Mouse (Mus musculus): ENCODE measurements around the gene Stip1.
"Not testable (repeated sequence)": the region's sequence is repeated elsewhere in the genome, so short reads cannot be mapped to it uniquely, and the experiment has no call there.

Stip1 gene

DNA sequence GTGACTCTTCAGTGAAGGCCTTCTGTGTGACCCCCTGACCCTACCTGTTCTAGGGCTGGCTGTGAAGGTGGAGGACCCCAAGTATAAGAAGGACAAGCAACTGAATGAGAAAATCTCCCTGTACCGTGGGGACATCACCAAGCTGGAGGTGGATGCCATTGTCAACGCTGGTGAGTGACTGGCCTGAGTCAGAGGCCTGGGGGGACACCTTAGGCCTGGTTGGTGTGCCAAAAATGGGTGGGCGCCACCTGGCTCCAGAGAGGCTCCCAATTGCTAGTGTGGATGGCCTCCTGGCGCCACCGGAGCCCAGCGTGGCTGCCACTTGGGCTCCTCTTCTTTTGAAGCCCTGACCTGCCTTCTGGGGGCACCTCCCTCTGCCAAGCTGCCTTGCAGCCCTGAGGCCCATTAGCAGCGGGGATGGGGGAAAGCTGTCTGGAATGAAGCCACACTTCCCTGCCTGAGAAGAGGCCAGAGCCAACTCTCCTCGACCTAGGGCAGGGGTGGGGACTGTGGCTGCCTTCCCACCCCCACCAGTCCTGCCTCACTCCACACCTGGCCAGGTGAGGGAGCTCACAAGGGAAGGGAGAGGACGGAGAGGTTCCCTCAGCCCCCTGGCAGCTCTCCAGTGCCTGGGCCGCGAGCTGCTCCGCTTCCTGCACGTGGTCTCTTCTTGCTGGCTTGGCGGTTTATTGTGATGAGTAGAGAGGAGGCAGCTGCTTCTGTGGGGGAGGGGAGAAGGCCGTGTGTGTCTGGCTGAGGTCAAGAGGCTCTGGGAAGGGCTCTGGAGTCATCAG is 26.5 kb upstream of the Stip1 start:
- DNase-seq (ENCODE audit: low spot score in 2 of 2), result no peak

DNA sequence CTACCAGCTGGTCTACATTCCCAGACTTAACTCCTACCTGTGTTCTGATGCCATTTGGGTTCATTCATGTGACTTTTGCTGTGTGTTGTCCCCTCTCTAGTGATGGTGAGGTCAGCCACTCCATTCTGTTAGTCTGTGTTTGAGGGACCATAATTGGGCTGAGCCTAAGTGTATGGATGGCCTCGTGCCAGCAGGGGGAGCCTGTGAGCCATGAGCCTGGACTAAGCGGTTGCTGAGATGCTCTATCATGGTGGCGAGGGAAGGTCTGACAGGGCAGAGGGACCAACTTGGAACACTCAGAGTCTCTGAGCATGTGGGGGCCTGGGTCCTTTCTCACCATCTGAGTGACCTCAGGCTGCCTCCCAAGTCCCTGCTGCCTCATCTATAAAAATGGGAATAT is 24.8 kb upstream of the Stip1 start:
- peak; percentile 76 to 82 for DNase-seq (ENCODE audit: low spot score in 2 of 2)

DNA sequence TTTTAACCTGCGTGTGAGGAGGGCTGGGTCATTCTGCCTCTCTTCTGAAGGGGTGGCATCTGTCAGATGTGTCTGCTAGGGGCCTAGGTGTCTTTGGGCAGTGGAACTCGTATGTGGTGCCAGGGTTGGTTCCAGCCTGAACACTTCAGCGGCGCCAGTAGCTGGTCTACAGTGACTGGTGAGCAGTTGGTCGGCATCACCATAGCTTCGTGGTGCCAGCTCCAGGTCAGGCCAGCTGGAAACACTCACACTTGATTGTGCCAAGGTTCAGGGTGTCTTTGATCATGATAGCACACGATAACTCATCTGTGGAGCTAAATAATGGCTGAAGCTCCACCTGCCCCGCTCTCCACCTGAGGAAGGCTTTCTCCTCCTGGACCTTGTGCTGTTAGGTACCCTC is 23.1 kb upstream of the Stip1 start:
- no peak for DNase-seq (ENCODE audit: low spot score in 2 of 2)

DNA sequence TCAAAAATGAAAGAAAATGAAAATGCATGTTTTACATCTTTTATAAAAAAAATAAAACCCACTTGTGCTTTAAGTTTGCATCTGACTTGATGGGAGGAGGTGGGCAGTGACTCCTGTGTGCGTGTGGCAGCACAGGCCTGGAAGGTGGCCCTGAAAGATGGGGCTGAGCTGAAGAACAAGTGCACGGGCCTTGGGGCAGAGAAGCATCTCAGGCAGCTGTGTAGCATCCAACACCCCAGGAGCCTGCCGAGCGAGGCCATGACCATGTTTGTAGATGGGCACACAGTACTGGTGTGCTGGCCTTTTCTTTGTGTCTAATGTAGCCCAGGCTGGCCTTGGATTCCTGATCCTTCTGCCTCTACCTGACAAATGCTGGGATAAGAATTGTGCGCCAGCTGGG is 22.3 kb upstream of the Stip1 start:
- DNase-seq (ENCODE audit: low spot score in 2 of 2), result no peak

DNA sequence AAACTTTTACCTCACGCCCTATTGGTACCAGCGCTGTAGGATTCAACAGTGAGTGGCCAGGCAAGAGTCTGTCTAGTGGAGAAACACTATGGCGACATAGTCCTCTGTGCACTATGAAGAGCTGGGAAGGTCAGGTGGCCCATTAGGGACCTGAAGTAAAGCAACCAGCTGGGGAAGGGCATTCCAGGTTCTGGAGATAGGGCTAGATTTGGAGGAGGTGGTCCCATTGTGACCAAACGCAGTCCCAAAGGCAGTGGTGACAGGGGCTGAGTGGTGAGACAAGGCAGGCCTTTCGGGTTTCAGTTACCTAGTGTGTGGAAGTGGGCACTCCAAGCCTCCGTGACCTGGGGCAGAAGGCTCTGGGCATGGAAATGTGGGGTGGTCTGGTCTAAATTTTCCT is 18.8 kb upstream of the Stip1 start:
- DNase-seq (ENCODE audit: low spot score in 2 of 2), result no peak

DNA sequence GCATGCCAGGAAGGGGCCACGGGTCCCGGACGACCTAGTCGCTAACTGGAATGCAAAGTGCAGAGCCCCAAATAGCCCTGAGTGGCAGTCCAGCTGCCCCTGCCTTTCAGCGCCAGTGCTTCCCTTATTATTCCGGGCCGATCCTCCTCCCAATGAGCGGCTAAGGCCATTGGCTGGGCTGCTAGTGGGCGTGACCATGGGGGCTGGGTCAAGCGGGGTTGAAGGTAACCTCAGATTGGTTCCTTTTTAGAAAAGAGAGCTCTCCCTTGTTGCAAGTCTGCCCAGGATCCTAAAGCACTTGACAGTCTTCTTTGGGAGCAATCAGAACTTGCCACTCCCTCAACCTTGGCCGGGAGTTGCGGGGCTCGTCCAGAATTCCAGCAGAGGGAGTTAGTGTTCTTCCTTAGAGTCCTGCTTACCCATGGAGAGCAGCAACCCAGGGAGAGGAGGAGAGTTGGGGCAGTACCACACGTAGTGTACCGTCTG is 18.0 kb upstream of the Stip1 start:
- DNase-seq (ENCODE audit: low spot score in 2 of 2), result peak; percentile 78 to 88

DNA sequence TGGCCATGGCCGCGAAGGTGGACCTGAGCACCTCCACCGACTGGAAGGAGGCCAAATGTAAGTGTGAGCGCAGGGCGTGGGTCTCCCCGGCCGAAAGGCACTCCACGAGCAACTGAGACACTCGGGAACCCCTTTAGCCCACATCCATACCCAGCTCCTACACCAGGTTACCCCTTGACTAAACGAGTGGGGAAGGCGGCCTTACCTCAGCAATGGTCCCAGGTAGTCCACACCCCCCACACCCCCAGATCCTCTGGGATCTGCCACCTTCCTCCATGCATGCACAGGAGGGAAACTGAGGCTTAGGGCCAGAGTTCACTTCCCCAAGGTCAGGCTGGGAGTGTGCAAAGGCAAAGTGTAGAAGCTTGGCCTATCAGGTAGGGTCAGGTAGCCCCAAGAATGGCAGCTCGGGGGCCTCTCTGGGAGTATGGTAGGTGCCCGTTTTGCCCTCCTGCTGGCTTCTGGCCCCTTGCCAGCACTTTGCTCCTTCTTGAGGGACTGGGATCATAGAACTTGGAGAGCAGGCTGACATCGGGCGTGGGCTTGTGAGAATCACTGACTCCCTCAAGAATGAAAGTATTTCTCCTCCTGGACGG is 17.5 kb upstream of the Stip1 start:
- DNase-seq (ENCODE audit: low spot score in 2 of 2), result peak in 1 of 2 experiments; percentile 66

DNA sequence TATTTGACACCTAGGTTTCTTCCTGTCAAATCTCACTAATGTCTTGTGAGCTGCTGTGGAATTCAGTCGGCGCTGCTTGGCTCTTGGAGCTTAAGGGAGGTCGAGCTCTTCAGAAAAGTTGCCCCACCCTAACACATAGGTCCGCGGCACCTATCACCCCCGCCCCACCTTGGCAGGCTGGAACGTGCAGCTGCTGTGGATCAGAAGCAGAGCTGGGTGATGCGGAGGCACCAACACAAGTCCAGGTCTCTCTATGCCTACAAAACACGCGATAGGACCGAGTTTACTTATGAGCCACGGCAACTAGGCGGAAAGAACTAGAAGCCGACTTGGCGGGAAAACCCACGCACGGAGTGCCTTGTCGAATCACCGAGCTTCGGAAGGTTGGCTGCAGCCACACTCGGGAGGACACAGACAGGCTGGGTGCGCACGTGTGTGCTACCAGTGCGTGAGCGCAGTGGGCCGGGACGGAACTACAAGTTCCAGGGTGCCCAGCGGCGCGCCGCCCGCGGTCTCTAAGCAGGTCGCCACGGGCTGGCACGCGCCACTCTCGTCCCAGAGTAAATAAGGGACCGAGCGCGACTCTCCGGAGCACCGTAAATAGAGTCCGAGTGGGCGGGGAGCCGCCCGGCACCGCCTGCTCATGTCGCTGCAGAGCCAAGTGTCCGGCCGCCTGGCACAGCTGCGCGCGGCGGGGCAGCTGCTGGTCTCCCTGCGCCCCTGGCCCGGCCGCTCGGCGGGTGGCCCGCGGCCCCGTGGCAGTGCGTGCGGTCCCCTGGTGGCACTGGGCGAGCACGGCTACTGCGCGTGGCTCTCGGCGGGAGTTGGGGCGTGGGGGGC is 16.7 kb upstream of the Stip1 start, which contains the start of gene Macrod1:
Gene Macrod1, plus strand, starts transcription at position 563 of the 840 bp plus-strand sequence.
- peak; percentile 61 to 83 for DNase-seq (ENCODE audit: low spot score in 2 of 2)

DNA sequence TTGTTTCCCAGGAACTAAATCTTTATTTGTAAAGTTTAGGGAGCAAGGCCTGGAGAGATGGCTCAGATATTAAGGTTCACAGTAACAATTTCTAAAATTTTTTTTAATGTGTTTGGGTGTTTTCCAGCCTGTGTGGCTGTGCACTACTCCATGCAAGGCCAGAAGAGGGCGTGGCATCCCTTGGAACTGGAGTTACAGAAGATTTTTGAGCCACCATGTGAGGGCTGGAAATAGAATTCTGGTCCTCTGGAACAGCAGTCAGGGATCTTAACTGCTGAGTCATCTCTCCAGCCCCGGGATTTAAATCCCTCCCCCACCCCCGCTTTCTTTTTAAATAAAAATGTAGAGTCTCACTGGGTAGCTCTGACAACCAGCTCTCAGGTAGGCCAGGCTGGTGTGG is 15.4 kb upstream of the Stip1 start:
- no peak for DNase-seq (ENCODE audit: low spot score in 2 of 2)

DNA sequence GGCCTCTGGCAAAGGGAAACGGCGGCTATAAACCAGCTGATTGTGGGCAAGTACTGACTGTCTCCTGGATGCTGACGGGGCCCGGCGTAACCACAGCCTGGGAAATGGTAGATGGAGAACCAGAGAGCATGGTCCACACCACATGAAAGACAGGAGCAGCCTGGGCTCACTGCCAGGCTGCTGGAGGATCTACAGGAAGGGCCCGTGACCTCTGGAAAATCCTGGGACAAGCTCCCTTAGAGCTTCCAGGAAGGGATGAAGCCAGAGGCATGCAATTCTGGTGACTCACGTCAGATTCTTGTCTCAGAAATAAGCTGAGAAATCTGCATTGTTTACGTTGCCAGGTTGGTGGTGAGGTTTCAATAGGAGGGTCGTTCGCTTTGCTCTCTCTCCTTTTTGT is 15.0 kb upstream of the Stip1 start:
- DNase-seq (ENCODE audit: low spot score in 2 of 2), result no peak

DNA sequence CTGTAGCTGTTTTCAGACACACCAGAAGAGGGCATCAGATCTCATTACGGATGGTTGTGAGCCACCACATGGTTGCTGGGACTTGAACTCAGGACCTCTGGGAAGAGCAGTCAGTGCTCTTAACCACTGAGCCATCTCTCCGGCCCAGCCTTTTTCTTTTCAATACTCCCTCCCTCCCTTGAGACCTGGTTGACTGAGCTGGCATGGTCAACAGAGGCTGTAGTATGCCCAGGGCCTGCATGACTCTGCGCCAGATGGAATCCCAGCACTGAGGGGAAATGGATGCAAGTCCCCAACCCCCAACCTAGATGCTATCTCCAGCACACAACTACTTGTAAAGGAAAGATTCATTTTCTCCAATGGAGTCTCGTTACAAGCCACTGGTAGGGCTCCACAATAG is 13.6 kb upstream of the Stip1 start:
- not testable (repeated sequence) for DNase-seq (ENCODE audit: low spot score in 2 of 2)

DNA sequence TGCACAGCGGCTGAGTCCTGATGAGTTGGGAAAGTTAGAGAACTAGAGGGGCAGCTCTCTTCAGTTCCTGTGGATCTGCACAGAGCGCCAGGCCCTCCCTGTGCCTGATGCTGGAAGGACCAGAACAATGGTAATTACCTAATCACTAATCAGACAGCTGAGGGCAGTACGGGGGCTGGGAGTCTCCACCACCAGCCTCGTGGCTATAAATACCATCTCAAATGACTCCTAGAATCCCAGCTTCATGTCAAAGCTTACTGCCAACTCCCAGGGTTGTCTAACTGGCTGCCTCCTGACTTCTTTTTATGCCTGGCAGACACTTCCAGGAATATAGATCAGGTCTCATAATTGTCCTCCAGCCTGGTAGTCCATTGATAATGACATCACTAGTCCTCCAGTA is 4.9 kb upstream of the Stip1 start:
- no peak for DNase-seq (ENCODE audit: low spot score in 2 of 2)

DNA sequence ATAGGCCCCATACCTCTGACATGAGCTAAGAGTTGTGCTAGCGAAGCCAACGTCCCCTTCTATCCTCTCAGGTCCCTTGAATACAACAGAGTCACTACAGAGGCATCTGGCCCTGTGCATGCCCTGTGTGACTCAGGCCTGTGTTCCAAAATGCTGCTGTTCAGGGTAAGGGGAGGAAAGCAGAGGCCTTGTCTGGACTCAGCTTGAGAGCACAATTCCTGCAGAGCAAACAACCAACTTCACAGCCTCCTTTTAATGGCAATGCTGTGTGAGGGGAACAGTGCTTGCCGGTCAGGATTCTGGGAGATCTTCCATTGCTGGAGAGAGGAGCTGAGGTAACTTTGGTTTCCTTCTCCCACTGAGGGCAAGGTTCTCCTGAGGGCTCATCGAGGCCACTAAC is 4.5 kb upstream of the Stip1 start:
- no peak for DNase-seq (ENCODE audit: low spot score in 2 of 2)

DNA sequence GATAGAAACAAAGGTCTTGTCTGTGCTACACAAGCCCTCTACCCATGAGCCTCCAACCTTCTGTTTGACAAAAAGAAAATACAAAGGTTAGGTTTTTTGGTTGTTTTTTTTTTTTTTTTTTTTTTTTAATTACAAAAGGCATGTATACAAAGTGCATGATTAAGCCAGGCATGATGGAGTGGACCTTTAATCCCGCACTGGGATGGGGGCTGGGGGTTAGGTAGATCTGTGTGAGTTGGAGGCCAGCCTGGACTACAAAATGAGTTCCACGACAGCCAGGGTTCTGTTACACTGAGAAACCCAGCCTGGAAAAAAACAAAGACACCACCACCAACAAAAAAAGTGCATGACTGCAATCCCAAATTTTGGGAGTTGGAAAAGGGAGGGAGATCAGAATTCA is 1.4 kb upstream of the Stip1 start:
- no peak for DNase-seq (ENCODE audit: low spot score in 2 of 2)

DNA sequence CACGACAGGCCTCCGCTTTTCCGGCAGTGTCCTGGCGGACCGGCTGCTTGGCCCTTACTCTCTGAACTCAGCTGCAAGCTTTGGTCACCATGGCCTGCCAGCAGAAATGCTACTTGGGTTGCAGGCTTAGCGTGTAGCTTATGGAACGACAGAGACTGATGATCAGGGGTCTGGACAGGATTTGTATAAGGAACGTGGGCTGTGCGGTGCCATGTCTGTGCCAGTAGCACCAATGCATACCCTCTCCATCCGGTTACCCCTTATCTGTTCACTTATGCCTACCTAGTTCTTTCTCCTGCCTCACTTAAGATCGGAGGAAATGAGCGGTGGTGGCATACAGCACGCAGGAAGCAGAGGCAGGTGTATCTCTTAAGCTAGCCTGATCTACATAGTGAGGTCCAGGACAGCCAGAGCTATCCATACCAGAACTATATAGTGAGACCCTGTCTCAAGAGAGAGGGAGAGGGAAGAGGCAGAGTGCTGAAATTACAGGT is 917 bp upstream of the Stip1 start:
- DNase-seq (ENCODE audit: low spot score in 2 of 2), result no peak

DNA sequence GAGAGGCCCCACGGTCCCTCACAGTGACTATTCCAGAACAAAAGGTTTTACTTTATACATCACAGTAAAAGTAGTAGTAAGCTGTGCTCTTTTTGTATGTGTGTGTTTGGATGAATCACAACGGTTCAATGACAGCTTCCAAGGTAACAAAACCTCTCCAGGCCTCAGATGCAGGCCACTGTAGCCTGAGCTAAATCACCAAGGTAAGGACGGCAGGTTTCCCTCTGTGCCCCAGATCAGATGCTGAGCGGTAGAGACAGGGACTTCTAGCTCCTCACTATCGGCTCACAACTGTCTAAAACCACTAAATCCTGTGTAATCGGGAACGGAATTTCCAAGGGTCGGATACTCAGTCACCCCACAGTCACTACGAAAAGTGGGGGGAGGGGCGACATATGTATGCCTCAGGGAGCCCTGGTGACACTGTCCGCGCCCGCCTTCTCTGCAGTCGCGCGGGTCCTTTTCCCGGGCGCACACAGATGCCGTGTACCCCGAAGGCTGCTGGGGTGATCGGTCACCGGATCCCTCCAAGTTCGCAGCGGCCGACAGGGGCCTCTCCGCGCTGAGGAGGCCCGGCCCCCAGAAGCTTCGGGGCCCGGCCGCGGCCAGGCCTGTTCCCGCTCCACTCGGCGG is 563 bp downstream of the Stip1 start:
- DNase-seq (ENCODE audit: low spot score in 2 of 2), result peak; percentile 23 to 30

DNA sequence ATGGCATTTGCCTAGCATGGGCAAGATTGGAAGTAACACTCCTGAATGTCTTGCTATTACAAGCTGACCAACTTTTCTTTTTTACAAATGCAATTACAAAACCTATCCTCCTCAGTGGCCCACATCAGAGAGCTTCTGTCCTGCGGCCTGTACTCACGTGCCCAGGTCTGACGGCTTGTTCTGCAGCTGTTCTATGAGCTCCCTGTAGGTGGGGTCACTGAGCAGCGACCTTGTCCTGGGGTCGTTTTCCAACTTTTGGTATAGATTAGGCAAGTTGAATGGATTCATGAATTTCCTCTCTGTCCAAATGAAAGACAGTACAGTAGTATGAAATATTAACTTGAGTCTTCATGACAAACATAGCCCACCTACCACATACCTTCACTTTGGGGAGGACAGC is 5.8 kb downstream of the Stip1 start:
- no peak for DNase-seq (ENCODE audit: low spot score in 2 of 2)

DNA sequence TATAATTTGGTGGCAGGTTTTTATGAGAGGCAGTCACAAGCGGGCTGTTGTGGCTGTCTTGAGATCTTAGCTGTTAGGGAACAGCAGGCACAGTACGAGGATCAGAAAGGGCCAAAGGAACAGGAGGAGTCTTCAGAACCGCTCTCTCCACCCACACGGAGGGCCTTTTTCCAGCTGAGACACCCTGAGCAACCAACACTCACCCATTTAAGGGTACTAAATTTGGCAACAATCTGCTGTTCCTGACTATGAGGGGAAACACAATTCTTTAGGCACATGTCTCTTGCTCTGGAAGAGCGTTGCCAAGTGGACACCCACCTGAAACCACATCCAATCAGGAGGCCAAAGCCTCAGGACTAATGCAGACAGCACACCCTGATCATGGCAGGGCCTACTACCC is 10.2 kb downstream of the Stip1 start:
- DNase-seq (ENCODE audit: low spot score in 2 of 2), result no peak

DNA sequence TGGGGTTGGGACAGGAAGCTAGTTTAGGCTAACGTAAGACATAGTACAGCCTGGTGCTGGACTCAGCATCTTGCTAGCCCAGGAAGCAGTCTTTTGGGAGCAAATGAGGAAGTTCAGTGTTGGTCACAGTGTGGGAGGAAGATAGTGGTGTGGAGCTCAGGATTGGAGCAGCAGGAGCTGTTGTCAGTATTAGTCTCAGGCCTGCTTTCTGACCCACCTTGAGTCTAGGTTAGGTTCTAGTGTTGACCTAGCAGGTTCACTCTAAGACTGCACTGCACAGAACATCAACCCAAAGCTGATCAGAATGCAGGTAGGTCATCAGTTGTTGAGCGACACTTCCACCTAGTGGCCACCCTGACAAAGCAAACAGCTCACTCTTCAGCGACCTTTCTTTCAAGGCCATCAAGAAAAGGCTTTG is 19.5 kb downstream of the Stip1 start:
- DNase-seq (ENCODE audit: low spot score in 2 of 2), result peak in 1 of 2 experiments; percentile 54

DNA sequence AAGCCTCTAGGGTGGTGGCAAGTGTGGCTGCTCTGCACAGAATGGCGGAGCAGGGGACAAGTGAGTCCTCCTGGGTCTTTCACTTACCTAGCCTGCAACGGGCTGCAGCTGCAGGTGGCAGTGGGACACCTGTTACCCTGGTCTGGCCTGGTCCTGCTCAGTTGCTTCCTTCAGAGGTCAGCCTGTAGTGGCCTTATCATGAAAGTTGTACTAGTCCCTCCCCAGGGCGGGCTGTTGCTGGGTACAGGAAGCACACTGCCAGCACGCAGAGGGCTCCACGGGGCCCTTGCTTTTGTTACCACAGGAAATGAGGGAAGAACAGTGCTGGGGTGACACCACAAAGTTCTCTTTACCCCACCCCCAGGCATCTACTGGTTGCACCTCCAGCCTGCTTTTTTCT is 20.6 kb downstream of the Stip1 start, which contains the start of gene Fermt3:
Gene Fermt3, minus strand, starts transcription at position 279 of the 400 bp plus-strand sequence.
- no peak for DNase-seq (ENCODE audit: low spot score in 2 of 2)

DNA sequence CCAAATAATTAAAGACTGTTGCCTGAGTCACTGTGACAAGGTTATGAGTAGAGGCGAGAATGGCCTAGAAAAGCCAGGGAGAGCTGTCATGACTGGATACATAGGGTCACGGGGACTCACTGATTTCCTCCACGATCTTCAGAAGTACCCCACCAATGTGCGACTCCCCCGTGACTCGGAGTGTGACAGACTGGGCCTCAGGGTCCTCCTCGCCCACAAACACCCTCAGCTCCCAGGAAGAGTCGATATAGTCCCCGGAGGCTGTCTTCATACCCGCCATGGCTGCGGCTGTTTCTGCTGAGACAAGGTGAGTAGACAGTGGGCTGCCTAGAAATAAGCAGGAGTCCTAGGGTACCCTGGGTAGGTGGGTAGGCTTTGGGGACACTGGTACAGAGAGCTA is 21.2 kb downstream of the Stip1 start:
- DNase-seq (ENCODE audit: low spot score in 2 of 2), result no peak

Data from urinary bladder, postnatal 36 days (tissue).